Mouse (Mus musculus): ENCODE measurements at regions not wholly inside any gene's neighbourhood (a gene's known extent, or its start where the extent isn't known, plus 50 kb on each side); places are given as distances from the start of the nearest gene placed in this dataset.
A peak's percentile ranks its signal among the peaks of the same experiment; 100 is the strongest.

DNA sequence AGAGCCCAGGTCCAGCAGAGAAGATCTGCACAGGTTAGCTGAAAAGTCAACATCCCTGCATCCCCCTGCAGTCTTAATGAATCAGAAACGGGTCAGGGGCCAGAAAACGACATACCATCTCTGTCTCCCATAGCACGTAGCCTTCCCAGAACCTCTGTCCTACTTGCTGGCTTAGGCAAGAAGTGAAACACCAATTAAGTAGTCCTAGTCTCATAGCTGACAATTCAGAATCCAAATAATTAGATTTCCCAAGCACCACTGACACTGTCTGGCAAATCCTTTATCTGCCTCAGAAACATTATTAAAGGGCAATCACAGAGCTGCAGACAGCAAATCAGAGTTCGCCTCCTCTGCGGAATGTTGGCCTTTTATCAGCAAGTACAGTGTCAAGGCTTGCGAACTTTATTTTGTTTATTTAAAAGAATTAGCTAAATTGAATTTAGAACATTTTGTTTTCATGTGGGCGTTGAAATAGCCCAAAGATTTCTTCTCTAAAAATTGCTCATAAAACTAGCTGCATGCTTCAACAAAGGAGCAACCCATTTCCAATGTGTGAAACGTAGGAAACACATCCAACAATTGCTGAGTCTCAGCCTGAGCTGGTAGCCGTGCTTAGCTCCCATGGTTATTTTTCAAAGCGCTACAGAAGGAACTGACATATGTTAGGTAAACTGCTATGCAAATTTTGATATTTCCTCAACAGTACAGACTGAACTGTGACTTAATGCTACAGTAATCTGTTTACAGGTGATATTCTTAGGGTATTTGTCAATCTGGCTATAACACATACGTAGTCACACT is 411.2 kb downstream of the Ipo11 start:
- peak; percentile 10 for DNase-seq

DNA sequence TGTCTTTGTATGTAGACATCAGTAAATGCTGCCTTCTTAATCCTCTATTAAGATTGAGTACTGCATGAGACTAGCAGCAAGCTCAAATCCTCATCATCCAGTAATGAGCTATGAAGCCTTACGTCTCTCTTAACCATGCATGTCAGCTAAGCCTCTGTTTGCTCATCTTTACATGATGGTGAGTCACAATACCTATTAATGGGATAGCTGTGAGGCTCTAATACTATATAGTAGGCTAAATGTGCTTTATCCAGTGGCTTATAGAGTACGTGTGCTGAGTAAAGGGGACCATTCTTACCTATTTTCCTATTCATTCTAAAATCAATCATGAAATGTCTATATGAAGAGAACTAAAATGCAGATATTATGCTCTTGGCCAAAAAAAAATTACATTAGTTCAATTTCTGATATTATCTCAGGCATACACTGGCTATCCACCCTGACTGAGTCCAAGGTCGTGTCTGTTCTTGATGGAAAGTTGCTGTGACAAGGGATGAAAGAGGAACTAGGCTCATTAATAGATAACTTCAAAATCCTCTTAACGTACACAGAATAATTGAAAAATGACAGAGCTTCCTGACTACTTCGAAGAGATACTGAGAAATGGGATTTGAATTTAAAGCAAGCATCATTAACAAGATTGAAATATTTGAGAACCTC is 422.1 kb downstream of the Ipo11 start:
- DNase-seq = no peak

- no peak for DNase-seq
Observed at GRCm38 (mm10) chr13:106513669-106514068, 423.1 kb downstream of the Ipo11 start.

DNA sequence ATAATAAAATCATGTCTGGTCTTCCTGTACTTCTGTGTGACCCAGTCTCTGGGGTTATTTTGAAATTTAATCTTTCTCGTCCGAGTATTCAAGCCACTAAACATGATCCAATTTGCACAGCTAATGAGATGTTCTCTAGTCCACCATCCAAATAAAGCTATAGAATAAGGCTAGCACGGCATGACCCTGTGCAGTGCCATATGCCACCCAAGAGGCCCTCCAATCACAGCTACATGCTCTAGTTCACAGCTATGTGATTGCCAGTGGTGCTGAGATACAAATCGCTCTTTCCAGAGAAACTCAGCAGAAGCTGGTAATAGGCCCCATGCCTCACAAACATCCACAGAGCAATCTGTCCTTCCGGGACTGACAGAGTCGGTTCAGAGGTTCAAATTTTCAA is 426.3 kb downstream of the Ipo11 start:
- no peak for DNase-seq

DNA sequence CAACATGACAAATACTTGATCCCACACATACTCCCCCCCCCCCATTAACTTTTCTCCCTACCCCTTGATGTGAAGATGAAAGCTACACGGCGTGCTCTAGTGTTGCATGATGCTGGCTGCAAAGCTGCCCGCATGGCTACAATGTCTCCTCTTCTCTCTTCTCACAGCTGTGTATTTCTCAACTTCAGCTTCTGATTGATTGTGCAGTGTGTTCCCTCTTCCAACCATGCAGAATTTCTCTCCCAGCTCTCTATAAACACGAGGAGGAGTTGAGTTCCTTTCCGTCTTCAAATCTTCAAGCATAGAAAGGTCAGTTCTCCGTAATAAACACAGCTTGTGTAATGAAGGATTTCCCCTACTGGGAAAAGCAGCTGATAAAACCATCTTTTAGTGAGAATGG is 435.5 kb downstream of the Ipo11 start:
- no peak for DNase-seq

DNA sequence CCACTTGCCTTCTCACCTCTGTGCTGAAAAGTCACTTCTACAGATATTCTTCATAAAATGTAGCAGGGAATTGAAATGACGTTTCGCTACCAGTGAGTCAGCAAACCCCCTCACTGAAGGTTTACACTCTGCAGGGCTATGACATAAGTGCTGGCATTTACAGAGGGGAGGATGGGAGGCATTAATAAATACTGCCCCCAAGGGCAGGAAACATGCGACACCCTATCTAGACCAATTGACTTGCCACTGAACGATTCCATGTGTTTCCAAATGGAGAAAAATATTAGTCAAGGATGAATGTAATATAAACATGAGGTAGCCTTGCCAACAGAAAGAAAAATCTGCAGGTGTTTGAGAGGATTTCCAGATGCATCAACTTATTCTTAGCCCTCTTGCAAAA is 465.5 kb downstream of the Ipo11 start:
- no peak for DNase-seq

GRCm38 (mm10) chr13:106454366-106454927 is 482.3 kb downstream of the Ipo11 start:
- no peak for DNase-seq

DNA sequence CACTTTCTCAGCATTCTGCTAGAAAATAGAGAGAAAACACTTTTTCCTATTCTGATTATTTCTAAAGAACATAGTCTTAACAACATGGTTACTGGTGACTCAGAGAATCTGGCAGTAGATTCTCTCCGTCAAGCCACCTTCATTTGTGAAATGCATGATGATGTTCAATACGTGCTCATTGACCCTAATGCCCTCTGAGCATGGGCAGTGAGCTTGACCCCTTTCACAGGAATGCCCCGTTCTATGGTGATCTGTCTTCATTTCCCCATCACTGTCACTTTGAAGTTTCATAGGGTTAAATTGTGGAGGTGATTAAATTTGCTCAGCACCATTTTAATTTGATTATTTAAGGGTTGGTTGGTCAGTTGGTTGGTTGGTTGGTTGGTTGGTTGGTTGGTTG is 504.6 kb downstream of the Ipo11 start:
- no peak for DNase-seq

DNA sequence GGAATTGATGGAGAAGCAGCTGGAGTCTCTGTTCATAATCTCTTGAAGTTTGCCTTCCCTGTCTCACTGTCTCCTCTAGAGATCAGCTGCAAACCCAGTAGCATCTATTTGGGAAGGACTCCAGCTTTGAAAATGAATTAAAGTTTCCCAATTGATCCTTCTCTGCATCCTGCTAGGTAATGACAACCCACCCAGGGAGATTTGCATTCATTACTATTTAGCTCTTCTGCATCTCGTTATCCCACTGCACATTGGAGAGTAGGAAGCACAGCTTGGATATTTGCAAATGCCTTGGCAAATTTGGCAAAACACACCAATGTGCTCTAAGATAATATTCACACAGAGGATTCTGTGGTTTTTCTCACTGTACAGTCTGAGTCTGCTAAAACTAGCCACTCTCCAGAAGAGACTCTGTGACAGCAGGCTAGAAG is 530.1 kb downstream of the Ipo11 start:
- peak; percentile 30 for DNase-seq

GRCm38 (mm10) chr13:106392642-106393041 is 544.1 kb downstream of the Ipo11 start:
- DNase-seq = no peak

DNA sequence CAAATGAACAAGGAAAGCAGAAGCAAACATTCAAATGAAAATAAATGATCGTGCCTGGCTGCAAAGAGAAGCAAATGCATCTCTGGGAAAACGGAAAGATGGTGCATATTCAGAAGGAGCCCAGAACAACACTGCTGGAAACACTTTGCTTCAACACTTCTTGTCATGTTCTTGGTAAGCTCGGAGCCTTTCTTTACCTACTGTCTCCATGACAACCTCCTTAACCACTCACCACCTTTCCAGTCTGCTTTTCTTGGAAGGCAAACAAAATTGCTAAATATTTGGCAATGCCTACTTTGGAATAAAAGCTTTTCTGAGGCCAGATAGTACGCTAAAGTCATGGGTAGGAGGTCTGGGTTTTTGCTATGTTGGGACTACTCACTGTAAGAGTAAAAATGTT is 548.1 kb downstream of the Ipo11 start:
- DNase-seq = no peak

DNA sequence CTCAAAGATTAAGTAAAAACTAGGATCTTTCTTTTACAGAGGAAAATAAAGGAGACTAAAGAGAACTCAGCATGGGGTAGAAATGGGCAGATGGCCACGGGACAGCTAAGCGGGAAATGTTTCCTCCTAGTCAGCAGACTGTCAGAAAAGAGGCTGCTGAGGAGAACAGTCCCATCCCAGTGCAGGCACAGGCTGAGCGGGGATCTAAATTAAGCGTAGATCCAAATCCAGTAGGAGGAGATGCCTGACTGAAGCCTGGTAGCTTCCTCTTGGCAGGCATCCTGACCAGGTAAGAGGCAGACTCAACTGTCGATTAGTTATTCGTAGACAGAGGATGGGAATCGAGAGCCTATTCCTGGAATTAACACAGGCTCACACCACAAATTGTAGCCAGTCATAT is 569.2 kb downstream of the Ipo11 start:
- peak; percentile 8 for DNase-seq

GRCm38 (mm10) chr13:106352614-106353409 is 583.9 kb downstream of the Ipo11 start:
- no peak for DNase-seq

GRCm38 (mm10) chr13:106332025-106332424 is 604.7 kb downstream of the Ipo11 start:
- no peak for DNase-seq

DNA sequence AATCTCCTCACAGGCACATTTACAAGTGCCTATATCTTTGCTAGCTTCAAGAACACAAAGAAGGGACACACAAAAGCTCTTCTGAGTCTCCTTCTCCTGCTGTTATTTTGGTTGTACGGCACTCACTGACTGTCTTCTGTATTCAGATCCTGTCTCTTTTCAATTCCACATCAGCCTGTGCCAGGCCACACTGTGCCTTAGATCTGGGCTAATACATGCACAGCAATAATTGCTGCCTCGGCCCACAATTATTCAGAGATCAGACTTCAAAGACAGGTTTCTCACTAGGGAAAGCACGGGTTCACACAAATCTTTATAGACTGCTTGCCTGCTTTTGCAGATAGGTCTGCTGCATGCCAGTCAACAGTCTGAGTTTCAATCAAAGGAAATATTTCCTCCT is 617.8 kb downstream of the Ipo11 start:
- no peak for DNase-seq

- DNase-seq = no peak
Observed at GRCm38 (mm10) chr13:106318476-106318875, 618.3 kb downstream of the Ipo11 start.

- DNase-seq = no peak
Observed at GRCm38 (mm10) chr13:106317300-106317699, 619.5 kb downstream of the Ipo11 start.

DNA sequence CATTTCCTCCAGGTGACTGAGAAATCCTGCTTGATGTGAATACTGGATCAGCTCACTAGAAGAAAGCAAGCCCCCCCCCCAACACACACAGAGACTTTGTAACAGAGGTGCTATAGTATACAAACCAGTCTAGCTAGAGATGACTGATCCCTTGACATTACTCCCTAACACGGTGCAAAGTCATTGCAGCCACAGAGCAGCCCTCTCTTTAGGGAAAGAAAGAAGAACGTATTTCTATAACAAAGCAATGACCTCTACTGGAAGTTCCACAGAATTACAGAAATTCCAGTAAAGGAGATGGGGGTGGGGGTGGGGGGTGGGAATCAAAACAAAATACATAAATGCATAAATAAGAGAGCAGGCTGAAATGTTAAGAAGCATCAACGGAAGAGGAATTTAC is 655.6 kb downstream of the Ipo11 start:
- no peak for DNase-seq

DNA sequence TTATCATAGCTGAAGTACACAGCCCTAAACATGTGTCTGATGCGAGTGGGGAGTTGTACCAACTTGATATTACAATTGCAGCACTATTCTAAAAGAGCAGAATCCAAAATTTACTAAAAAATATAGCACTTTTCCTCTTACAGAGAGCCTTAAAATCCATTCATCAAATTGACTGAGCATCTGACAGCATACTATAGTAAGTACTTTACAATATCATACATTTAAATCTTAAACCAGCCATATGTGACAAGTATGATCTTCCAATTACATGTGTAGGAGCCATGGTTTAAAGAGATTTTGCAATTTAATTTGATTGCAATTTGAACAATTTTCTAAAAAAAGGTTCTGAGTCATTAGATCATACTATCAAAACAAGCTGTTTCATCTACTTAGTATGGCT is 676.9 kb downstream of the Ipo11 start:
- no peak for DNase-seq
